Mouse (Mus musculus): ENCODE results near the gene Pilrb2. TPM values are rescaled to one million over a fixed set of nuclear protein-coding genes. Genes with fewer than 3 reads are reported as not detected.
"Not testable (repeated sequence)": the region's sequence is repeated elsewhere in the genome, so short reads cannot be mapped to it uniquely, and the experiment has no call there.

Pilrb2 gene
- 3.7 and 17.8 TPM in 2 replicates for total RNA-seq (2017)

GRCm38 (mm10) chr5:137871644-137872380 is at the start of gene Pilrb2:
Gene Pilrb2 (minus strand): TSS chr5:137871815.
- peak; percentile 52 to 55; a peak in 3 of 4 replicates for ATAC-seq (replicated peaks in 1 of 2; ENCODE audit: insufficient read depth in 1 of 2, low FRiP score in 2 of 2, low TSS enrichment in 1 of 2, low read depth in 1 of 2, poor library complexity in 2 of 2, severe bottlenecking in 2 of 2)

DNA sequence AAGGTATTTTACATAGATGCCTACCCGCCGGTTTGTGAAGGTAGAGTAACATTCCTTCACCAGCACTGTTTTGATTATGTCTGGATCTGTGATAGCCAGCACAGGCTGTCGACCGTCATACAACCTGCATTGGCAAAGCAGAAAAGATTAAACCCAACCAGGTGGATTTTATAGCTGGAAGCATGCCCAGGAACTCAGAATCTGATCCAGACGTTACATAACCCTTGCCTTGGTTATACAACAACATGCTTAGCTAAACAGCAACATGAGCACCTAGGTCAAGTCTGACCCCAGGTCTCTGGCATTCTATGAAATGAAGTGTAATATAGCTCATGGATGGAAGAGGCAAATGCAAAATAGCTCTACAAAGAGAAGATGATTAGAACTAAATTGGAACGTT is 43.9 kb upstream of the Pilrb2 start:
- ATAC-seq (replicated peaks in 1 of 2; ENCODE audit: insufficient read depth in 1 of 2, low FRiP score in 2 of 2, low TSS enrichment in 1 of 2, low read depth in 1 of 2, poor library complexity in 2 of 2, severe bottlenecking in 2 of 2): no peak

DNA sequence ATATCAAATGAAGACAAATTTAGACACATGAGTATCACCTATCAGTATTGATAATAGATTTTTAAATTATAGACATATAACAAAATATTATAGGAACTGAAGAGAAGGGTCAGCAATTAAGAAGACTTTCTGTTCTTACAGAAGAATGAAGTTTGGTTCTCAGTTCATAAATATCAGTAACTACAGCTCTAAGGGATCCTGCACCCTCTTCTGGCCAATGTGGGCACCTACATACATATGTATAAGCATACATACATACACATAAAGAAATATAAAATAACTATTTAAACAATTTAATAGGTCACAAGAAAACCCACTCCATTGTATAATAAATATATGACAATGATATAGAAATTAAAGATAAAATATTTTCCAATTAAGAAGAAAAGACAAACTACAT is 42.9 kb upstream of the Pilrb2 start:
- ATAC-seq (replicated peaks in 1 of 2; ENCODE audit: insufficient read depth in 1 of 2, low FRiP score in 2 of 2, low TSS enrichment in 1 of 2, low read depth in 1 of 2, poor library complexity in 2 of 2, severe bottlenecking in 2 of 2): no peak

- ATAC-seq (replicated peaks in 1 of 2; ENCODE audit: insufficient read depth in 1 of 2, low FRiP score in 2 of 2, low TSS enrichment in 1 of 2, low read depth in 1 of 2, poor library complexity in 2 of 2, severe bottlenecking in 2 of 2): no peak
Measured at GRCm38 (mm10) chr5:137909564-137910262, 38.1 kb upstream of the Pilrb2 start.

GRCm38 (mm10) chr5:137897812-137898211 is 26.2 kb upstream of the Pilrb2 start:
- no peak for ATAC-seq (replicated peaks in 1 of 2; ENCODE audit: insufficient read depth in 1 of 2, low FRiP score in 2 of 2, low TSS enrichment in 1 of 2, low read depth in 1 of 2, poor library complexity in 2 of 2, severe bottlenecking in 2 of 2)

- no peak for ATAC-seq (replicated peaks in 1 of 2; ENCODE audit: insufficient read depth in 1 of 2, low FRiP score in 2 of 2, low TSS enrichment in 1 of 2, low read depth in 1 of 2, poor library complexity in 2 of 2, severe bottlenecking in 2 of 2)
Measured at GRCm38 (mm10) chr5:137892954-137893353, 21.3 kb upstream of the Pilrb2 start.

DNA sequence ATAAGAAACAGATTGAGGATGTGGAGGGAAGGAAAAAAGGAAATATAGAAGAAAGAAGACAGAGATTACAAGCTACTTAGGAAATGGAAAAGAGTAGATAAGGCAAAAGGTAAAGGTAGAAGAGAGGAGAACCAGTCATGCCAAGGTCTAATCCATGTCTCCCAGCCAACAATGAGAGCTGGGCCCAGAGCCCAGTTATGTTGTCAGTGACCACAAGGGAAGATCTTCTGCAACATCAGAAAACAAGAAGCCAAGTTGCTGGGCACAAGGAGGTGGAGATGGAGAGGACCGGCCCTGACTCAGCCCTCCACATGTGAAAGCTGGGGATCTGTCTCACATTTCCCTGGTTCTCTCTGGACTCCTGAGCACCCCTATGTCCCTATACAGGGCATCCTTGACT is 16.1 kb upstream of the Pilrb2 start:
- no peak for ATAC-seq (replicated peaks in 1 of 2; ENCODE audit: insufficient read depth in 1 of 2, low FRiP score in 2 of 2, low TSS enrichment in 1 of 2, low read depth in 1 of 2, poor library complexity in 2 of 2, severe bottlenecking in 2 of 2)

DNA sequence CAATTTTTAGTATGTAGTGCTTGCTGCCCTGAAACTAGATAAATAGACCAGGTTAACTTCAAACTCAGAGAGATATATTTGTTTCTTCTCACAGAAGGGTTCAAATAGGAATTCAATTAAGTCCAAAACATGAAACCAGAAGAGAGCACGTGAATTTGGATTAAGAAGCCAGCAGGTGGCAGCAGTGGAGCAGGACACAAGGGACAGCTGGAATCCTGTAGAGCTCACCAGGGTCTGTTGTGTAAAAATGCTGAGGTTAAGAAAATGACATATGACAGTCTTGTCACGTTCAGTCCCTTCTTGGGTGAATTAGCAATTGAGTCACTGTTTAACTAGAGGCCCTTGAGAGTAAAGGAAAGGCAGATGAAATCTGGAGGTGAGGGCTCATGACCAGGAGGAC is 14.3 kb upstream of the Pilrb2 start:
- ATAC-seq (replicated peaks in 1 of 2; ENCODE audit: insufficient read depth in 1 of 2, low FRiP score in 2 of 2, low TSS enrichment in 1 of 2, low read depth in 1 of 2, poor library complexity in 2 of 2, severe bottlenecking in 2 of 2): peak; percentile 46 to 63; a peak in 2 of 4 replicates

DNA sequence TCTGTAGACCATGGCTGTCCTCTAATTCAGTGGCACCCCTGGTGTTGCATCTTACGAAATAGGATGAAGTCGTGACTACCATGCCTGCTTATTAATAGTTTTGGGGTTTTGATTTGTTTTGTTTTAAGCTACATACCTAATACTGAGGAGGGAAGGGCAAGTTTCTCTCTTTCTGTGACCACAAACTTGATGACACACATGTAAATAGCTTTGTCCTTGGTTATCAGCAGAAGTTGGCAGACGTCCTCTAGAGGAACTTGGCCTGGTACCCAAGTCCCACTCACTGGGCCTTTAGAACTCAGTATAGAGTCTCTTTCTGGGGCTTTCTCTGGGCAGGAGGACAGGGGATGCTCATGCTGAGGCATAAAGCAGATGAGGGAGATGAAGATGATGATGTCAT is 11.7 kb upstream of the Pilrb2 start:
- ATAC-seq (replicated peaks in 1 of 2; ENCODE audit: insufficient read depth in 1 of 2, low FRiP score in 2 of 2, low TSS enrichment in 1 of 2, low read depth in 1 of 2, poor library complexity in 2 of 2, severe bottlenecking in 2 of 2): no peak

DNA sequence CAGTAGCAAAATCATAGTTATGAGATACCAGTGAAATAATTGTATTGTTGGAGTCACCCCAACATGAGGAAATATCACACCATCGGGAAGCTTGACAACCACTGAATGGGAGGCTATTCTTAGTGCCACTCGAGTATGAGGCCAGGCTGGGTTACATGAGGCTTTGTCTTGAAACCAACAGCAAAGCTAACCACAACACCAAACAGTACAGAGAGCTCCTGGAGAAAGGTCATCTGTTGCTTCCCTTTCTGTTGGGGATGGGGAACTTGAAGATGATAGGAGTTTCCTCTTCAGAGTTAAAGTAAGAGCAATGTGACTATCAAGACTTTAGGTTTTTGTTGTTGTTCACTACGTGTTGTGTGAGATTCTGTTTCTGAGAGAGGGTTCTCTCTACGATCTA is 11.3 kb upstream of the Pilrb2 start:
- ATAC-seq (replicated peaks in 1 of 2; ENCODE audit: insufficient read depth in 1 of 2, low FRiP score in 2 of 2, low TSS enrichment in 1 of 2, low read depth in 1 of 2, poor library complexity in 2 of 2, severe bottlenecking in 2 of 2): peak; percentile 62 to 67; a peak in 3 of 4 replicates

- ATAC-seq (replicated peaks in 1 of 2; ENCODE audit: insufficient read depth in 1 of 2, low FRiP score in 2 of 2, low TSS enrichment in 1 of 2, low read depth in 1 of 2, poor library complexity in 2 of 2, severe bottlenecking in 2 of 2): no peak
Measured at GRCm38 (mm10) chr5:137877860-137878259, 6.2 kb upstream of the Pilrb2 start.

- no peak for ATAC-seq (replicated peaks in 1 of 2; ENCODE audit: insufficient read depth in 1 of 2, low FRiP score in 2 of 2, low TSS enrichment in 1 of 2, low read depth in 1 of 2, poor library complexity in 2 of 2, severe bottlenecking in 2 of 2)
Measured at GRCm38 (mm10) chr5:137875054-137875453, 3.4 kb upstream of the Pilrb2 start.

DNA sequence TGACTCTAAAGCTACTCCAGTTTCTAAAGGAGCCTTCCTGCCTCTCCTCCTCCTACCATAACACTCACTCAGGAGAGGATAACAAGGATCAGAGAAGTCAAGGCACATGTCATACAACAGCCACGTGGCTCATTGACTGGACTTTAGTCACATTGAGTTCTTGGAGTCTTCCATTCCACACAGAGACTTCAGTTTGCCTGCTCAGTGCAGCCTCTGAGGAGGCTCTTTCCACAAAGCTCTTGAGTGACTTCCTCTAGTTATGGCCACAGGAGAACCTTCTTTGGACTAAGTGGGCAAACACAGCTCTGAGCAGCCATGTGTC is 727 bp upstream of the Pilrb2 start:
- ATAC-seq (replicated peaks in 1 of 2; ENCODE audit: insufficient read depth in 1 of 2, low FRiP score in 2 of 2, low TSS enrichment in 1 of 2, low read depth in 1 of 2, poor library complexity in 2 of 2, severe bottlenecking in 2 of 2): not testable (repeated sequence)

DNA sequence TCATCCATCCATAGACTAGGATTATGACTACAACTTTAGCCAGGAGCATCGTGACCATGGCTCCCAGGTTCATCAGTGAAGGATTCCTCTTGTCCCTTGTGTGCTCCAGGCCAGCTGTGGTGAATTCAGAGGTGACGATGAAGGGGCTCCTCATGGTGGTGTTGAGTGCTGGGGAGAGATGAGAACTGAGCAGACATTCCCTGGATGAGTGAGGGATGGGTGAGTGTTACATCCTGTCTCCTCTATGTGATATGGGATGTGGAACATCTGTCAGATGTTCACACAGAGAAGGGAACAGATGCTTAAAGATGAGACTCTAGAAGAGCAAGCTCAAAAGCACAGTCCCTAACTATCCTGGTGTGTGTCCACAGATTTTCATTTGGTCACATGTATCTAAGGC is 3.0 kb downstream of the Pilrb2 start:
- ATAC-seq (replicated peaks in 1 of 2; ENCODE audit: insufficient read depth in 1 of 2, low FRiP score in 2 of 2, low TSS enrichment in 1 of 2, low read depth in 1 of 2, poor library complexity in 2 of 2, severe bottlenecking in 2 of 2): not testable (repeated sequence)

- not testable (repeated sequence) for ATAC-seq (replicated peaks in 1 of 2; ENCODE audit: insufficient read depth in 1 of 2, low FRiP score in 2 of 2, low TSS enrichment in 1 of 2, low read depth in 1 of 2, poor library complexity in 2 of 2, severe bottlenecking in 2 of 2)
Measured at GRCm38 (mm10) chr5:137864008-137864407, 7.6 kb downstream of the Pilrb2 start.

DNA sequence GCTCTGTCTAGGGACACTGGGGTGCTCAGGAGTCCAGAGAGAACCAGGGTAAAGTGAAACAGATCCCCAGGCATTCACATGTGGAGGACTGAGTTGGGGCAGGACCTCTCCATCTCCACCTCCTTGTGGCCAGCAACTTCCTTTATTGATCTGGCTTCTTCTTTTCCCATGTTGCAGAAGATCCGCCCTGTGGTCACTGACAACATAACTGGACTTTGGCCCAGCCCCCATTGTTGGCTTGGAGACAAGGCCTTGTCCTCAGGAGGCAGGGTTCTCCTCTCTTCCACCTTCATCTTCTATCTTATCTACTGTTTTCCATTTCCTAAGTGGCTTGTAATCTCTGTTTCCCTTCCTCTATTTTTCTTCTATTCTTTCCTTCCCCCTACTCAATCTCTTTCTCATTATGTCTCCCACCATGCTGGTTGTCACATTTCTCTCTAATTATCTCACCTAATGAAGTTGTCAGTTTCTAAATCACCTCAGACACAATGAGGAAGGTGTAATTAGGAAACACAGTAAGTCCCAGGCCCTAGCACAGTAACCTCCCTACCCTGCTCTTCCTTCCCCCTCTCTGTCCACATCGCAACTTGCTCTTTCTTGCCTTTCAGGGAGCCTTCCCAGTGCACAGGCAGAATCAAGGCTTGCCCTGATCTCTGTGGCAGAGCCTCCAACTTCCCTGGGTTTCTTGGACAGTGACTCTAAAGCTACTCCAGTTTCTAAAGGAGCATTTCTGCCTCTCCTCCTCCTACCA is 13.5 kb downstream of the Pilrb2 start, which contains the start of gene Pilrb1:
Pilrb1 (minus strand) TSS at position 147 of the 751 bp plus-strand sequence.
- ATAC-seq (replicated peaks in 1 of 2; ENCODE audit: insufficient read depth in 1 of 2, low FRiP score in 2 of 2, low TSS enrichment in 1 of 2, low read depth in 1 of 2, poor library complexity in 2 of 2, severe bottlenecking in 2 of 2): peak; percentile 42 to 79; a peak in 2 of 4 replicates

- peak; percentile 42 to 60 for ATAC-seq (replicated peaks in 1 of 2; ENCODE audit: insufficient read depth in 1 of 2, low FRiP score in 2 of 2, low TSS enrichment in 1 of 2, low read depth in 1 of 2, poor library complexity in 2 of 2, severe bottlenecking in 2 of 2)
Measured at GRCm38 (mm10) chr5:137856870-137857269, 14.7 kb downstream of the Pilrb2 start.

DNA sequence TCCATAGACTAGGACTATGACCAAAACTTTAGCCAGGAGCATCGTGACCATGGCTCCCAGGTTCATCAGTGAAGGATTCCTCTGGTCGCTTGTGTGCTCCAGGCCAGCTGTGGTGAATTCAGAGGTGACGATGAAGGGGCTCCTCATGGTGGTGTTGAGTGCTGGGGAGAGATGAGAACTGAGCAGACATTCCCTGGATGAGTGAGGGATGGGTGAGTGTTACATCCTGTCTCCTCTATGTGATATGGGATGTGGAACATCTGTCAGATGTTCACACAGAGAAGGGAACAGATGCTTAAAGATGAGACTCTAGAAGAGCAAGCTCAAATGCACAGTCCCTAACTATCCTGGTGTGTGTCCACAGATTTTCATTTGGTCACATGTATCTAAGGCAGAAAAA is 16.7 kb downstream of the Pilrb2 start:
- not testable (repeated sequence) for ATAC-seq (replicated peaks in 1 of 2; ENCODE audit: insufficient read depth in 1 of 2, low FRiP score in 2 of 2, low TSS enrichment in 1 of 2, low read depth in 1 of 2, poor library complexity in 2 of 2, severe bottlenecking in 2 of 2)

Data from hematopoietic stem cell, adult 5-6 weeks (primary cell).